Mouse (Mus musculus) liver, adult (tissue): ENCODE data around the gene Ppfibp1.

Experiments used
- GATA4 ChIP-seq: IDR thresholded peaks from 2 replicates; pipeline ENCODE4 v1.6.1; 2014; ENCODE audit warnings: mild to moderate bottlenecking, low read length; ENCODE audit not compliant: insufficient replicate concordance

Gene Ppfibp1

DNA sequence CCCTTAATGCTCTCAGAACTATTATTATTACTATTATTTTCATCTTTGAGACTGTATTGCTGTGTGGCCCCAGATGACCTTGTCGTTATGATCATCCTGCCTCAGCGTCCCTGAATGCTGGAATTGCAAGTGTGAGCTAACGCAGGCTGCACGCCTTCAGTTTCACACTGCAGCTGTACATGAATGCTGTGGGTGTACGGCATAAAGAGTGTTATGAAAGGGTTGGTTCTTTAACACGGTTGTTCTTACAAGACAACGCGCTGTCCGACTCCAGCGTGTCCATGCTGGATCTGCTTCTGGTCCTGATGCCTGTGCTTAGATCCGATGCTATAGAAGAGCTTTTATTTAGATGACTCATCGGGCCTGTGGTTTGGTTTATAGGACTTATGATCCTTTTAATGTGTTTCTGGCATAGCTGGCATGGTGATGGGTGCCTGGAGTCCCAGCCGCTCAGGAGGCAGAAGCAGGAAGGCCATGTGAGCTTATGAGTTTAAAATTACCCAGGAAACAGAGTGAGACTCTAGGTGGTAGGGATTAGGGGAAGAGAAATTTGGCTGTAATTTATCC, 161.0 kb downstream of the Ppfibp1 start:
- no peak for TF ChIP-seq GATA4

DNA sequence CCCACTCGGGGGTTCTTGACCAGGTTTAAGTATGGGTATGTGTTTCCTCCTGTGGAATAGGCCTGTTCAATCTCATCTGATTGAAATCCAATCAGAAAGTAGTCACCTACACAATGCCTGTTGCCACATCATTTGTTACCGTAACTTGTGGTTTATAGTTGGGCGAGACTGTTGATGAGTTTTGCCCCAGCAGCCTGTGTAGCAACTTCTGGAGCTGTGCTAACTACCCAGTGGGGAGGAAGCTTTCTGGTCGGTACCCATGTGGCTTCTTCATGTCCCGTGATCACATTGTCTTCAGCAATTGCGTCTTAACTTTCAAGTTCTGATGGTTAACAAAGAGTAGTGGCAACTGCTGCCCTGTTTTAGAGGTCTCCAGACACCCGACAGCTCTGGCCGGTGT, 163.4 kb downstream of the Ppfibp1 start:
- TF ChIP-seq GATA4 = no peak

DNA sequence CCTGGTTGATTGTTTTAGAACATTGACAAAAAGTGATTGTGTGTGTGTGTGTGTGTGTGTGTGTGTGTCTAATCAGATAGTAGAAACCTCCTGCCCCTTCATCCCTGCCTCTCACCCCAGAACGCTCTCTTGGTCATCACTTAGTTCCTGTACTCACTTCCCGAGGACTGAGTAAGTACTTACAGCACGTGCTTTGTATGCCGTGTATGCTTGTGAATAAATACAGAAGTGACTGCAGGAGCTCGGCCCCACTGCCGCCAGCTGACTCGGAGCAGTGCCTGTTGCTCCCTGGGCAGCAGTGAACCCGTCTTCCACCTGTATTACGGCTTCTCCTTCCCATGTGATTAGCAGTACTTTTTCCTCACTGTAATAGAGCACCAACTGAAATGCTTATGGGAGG, 164.2 kb downstream of the Ppfibp1 start:
- no peak for TF ChIP-seq GATA4

DNA sequence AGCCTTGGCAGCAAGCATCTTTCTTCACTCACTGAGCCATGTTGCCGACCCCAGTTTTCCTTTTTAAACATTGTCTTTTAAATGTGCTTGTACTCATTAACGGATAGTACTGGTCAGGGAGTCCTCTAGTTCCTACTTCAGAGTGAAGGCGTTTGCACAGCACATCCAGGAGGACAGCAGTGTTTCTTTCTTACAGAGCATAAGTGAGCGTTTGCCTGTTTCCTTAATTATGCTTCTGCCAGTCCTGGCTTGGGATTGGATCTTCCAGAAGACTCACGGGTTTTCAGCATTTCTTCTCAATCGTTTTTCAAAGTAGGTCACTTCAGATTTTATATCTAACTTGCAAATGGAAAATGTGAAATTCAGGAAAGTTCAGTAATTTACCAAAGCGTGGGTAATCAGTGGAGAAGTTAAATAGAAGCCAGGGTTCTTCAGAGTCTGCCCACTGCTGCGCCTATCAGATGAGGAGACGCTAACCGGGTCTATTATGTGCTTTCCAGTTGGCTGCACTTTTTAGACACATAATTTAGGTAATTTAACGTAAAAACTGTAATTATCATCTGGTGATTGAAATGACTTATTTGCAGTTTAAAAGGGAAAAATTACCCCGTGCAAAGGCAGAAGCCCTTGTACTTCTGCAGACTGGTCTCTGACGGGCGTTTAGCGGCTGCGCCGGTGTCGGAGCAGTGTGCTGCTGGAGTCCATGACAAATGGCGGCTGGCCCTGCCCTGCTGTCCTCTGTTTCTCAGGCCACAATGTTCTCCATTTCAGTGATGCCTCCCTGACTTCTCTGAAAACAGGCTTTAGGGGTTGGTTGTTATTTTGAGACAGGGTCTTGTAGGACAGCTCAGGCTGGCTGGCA, 165.7 kb downstream of the Ppfibp1 start:
- no peak for TF ChIP-seq GATA4

DNA sequence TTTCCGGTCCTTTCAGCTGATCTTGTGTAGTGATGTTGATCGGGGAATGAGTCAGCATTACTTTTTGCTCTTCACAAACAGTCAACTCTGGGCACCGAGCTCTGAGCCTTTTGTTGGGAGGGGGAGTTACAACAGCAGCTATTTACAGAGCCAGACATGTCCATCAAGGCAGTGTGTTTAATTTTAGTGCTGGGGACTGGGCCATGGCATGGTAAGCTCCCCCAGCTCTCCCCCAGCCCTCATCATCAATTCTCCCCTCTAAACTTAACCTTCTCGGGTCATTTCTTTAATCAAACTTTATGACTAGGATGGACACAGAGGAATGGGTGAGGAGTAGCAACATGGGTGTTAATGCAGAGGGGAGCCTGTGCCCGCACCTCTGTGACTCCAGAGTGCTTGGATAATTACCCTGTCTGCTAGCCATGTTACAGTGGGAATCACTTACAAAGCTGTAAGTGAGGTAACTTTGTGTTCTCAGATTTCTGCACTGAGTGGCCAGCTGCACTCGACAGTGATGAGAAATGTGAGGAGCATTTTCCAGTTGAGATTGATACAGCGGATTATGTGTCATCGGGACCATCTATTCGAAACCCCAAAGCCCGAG, 167.2 kb downstream of the Ppfibp1 start:
- TF ChIP-seq GATA4 = no peak

DNA sequence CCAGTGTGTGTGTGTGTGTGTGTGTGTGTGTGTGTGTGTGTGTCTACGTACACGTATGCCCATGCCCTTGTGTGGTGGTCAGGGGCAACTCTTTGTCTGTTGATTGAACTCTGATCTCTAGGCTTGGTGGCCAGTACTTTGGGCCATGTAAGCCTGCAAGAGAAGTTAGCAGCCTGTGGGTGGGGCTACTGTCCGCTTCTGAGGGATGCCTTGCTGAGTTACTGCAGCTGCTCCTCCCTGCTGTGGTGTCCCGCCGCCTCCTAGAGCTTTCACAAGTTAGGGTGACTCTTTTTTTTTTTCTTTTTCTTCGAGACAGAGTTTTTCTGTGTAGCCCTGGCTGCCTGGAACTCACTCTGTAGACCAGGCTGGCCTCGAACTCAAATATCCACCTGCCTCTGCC, 171.0 kb downstream of the Ppfibp1 start:
- TF ChIP-seq GATA4 = no peak

DNA sequence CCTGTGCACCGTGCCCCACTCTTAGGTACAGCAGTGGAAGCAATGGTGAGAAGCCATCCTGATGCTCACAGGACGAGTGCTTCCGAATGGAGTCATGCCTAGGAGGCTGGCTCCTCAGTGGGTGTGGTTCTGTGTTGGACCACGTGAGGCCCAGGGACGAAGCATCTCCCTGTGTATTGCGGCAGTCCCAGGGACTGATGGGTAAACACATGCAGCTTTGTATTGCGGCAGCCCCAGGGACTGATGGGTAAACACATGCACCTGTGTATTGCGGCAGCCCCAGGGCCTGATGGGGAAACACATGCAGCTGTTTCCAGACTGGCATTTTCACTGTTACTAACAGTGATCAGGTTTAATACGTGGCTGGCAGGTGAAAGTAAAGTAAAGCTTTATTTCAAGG, 173.3 kb downstream of the Ppfibp1 start:
- TF ChIP-seq GATA4 = no peak

DNA sequence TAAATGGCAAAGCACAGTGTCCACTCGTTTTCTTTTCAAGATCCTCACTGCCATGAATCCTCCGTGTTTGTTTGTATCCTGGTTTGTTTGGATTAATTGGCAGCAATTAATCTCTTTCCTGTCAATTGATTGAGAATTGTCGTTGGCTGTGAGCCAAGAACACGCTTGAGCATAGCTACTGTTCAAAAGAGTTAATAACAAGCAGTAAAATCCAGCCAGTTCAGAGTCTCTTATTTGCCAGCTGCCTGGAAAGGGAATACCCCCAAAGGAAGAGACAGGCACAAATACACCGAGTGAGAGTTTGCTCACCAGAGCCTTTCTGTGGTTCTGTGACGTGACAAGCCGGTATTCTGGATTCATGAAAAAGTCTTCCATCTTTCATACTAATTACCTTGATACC, 173.7 kb downstream of the Ppfibp1 start:
- TF ChIP-seq GATA4 = no peak

DNA sequence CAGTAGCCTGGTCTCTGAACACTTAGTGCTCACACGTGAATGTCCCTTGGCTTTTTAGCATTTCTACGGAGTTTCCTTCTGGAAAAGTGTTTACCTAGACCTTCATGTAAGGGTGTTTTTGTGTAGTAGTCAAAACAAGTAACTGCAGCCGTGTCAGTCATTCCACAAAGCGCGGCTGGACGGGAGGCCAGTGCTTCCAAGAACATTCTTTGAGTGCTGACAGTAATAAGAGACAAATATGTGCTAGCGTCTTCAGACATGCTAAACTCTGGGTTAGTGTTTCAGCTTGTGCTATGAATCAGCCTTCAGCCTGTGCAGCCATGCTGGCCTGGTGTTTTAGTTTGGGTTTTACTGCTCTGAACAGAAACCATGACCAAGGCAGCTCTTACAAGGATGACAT, 174.4 kb downstream of the Ppfibp1 start:
- TF ChIP-seq GATA4 = no peak

DNA sequence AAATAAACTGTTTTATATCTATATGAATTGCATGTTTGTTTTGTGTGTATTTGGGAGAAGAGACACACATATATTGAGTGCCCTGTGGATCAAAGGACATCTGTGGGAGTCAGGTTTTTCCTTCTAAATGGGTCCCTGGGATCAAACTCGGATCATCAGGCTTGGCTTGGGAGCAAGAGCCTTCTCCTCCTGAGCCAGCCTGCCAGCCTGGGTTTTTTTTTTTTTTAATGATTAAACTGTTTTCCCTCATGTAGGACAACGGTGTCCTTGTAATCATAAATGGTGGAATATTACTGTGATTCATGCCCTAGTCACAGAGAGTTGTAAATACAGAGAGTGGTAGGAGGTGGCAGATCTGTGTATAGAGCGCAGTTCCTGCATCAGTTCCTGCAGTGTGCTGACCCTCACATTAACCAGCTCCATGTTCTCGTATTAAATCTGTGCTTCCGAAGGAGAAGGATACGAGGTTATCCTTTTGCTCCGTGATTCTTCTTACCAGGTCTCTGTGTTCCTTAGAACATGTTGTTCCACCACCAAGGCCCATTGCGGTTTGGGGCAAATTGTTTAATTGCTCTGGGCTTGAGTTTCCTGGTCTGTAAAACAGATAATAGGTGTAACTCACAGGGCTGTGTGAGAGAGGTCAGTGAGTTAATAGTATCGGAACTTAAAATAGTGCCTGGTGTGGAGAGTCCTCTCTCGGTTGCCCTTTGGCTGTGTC, 176.1 kb downstream of the Ppfibp1 start:
- TF ChIP-seq GATA4 = no peak

DNA sequence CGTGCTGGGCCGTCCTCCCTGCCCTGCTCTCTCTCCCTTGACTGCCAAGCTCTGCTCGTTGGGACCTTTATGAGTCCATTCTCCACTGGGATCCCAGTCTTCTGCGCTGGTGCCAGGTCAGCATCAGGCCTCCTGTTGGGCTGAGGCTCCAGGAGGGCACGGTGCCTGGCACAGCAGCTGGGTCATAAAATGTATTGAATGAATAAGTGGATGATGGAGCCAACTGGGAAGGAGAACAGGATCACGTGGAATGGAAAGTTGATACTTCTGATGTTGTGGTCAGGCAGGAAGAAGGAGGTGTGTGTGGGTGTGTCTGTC, 176.6 kb downstream of the Ppfibp1 start:
- no peak for TF ChIP-seq GATA4

DNA sequence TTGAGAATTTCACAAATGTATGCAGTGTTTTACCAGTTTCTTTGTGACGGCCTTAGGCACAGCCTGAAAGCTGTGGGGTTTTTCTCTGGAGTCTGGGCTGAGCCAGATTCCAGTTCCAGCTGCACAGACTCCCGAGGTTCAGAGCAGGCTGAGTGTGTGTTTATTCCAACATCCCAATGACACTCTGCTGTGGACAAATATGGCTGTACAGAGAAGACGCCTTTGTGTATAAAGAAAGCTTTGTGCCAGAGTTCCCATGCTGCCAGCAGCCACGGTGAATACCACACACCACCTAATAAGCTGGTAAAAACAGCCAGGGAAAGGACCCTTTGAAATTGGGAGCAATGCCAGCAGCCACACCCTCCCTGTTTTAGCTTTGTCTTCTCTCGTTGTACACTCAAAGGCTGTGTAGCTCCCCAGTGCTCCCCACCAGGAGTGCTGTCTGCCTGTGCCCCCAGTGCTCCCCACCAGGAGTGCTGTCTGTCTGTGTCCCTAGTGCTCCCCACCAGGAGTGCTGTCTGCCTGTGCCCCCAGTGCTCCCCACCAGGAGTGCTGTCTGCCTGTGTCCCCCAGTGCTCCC, 187.6 kb downstream of the Ppfibp1 start:
- TF ChIP-seq GATA4 = no peak

DNA sequence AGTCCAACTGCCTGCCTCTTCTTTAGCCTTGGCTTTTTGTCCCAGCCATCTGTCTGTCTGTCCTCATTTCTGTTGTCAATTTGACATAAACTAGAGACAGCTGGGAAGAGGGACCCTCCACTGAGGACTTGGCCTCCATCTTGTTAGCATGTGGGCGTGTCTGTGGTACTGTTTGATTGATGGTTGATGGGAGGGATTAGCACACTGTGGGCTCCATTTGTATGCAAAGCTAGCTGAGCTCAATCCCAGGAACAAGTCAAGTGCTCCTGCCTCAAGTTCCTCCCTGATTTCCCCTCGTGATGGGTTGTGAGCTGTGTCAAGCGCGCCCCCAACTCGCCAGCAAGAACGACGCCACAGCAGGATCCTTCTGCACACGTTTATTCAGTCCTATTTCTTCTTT, 188.6 kb downstream of the Ppfibp1 start:
- no peak for TF ChIP-seq GATA4

DNA sequence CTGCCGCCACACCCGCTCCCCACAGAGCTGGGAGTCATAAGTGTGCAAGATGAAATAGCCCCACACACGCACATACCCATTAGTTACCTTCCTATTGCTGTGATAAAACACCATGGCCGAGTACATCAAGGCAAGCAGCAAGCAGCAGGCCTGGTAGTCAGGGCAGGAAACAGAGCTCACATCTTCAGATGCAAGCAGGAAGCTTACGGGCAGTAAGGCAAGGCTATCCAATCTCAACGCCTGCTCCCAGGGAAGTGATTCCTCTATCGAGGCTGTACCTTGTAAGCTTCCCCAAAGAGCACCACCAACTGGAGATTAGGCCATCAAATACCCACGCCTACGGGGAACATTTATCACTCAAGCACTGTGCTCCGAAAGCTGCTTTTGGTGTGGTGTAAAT, 191.6 kb downstream of the Ppfibp1 start:
- TF ChIP-seq GATA4 = no peak
